Mouse (Mus musculus) limb, embryonic 14.5 days (tissue): Measurements from ENCODE around the gene Lims1. TPM values are rescaled to one million over a fixed set of nuclear protein-coding genes. Genes with fewer than 3 reads are reported as not detected.

Experiments used
- ATAC-seq: fragments of 200-750 bp; cut with Nextera tagmentation; 2 replicates; pipeline ENCODE4 v1.8.0; 2017; ENCODE audit warnings: low read depth, moderate number of reproducible peaks, moderate TSS enrichment; ENCODE audit not compliant: low FRiP score
- DNase-seq: peaks from one replicate; pipeline ENCODE4 v3.0.0-alpha.2; 2015; ENCODE audit warnings: low spot score
- H3K27ac ChIP-seq: fragments of 300-500 bp; sonication (generic); replicated peaks from 2 replicates; pipeline ENCODE4 v1.5.1; 2014; ENCODE audit warnings: low read depth, mild to moderate bottlenecking, low read length, moderate library complexity, mixed read lengths
- H3K27me3 ChIP-seq: fragments of 300-500 bp; sonication (generic); 2 replicates; pipeline ENCODE4 v1.6.1; 2014; ENCODE audit warnings: low read length, mixed read lengths; ENCODE audit not compliant: control insufficient read depth, insufficient read depth
- H3K36me3 ChIP-seq: fragments of 300-500 bp; sonication (generic); 2 replicates; pipeline ENCODE4 v1.6.1; 2014; ENCODE audit warnings: mild to moderate bottlenecking, low read length, moderate library complexity, mixed read lengths; ENCODE audit not compliant: control insufficient read depth, insufficient read depth
- H3K4me1 ChIP-seq: fragments of 300-500 bp; sonication (generic); 2 replicates; pipeline ENCODE4 v1.6.1; 2014; ENCODE audit warnings: antibody characterized with exemption, low read length, mixed read lengths; ENCODE audit not compliant: control insufficient read depth, insufficient read depth
- H3K4me2 ChIP-seq: fragments of 300-500 bp; sonication (generic); replicated peaks from 2 replicates; pipeline ENCODE4 v1.6.1; 2014; ENCODE audit warnings: low read depth, mild to moderate bottlenecking, low read length, moderate library complexity; ENCODE audit not compliant: severe bottlenecking
- H3K4me3 ChIP-seq: fragments of 300-500 bp; sonication (generic); replicated peaks from 2 replicates; pipeline ENCODE4 v1.5.1; 2014; ENCODE audit warnings: low read length
- H3K9ac ChIP-seq: fragments of 300-500 bp; sonication (generic); 2 replicates; pipeline ENCODE4 v1.6.1; 2014; ENCODE audit warnings: mild to moderate bottlenecking, low read depth, low read length, moderate library complexity; ENCODE audit not compliant: severe bottlenecking
- H3K9me3 ChIP-seq: fragments of 300-500 bp; sonication (generic); 2 replicates; pipeline ENCODE4 v1.6.1; 2016; ENCODE audit warnings: low read length; ENCODE audit not compliant: control insufficient read depth
- POLR2A ChIP-seq: fragments of 200-500 bp; IDR thresholded peaks from 2 replicates; pipeline ENCODE4 v1.8.0; 2012; ENCODE audit warnings: inconsistent platforms, mild to moderate bottlenecking, moderate library complexity, borderline replicate concordance; ENCODE audit not compliant: insufficient read depth, insufficient read length; ENCODE audit errors: extremely low read depth
- WGBS: fragments of 180-500 bp; shearing (Covaris S2); extraction: QIAGEN DNeasy Blood & Tissue Kit; methylation state at CpG from one replicate; pipeline ENCODE4 v1.1.7; 2014; 5-methylcytosine and 5-hydroxymethylcytosine counted together
- polyA plus RNA-seq, 2 experiments: library from polyadenylated mRNA; depleted of rRNA in 1 of 2; stranded (reverse) in 1 of 2; unstranded in 1 of 2; fragments of >200 nt; fragmentation: Nextera tagmentation in 1 of 2; extraction: Ambion mirVana in 1 of 2; gene quantifications; 2 replicates each; pipeline versions ENCODE4 v1.2.1 to v1.2.3; 2012 to 2014

The Lims1 gene
- polyA plus RNA-seq, 2 experiments, result 39.9 to 111 TPM

DNA sequence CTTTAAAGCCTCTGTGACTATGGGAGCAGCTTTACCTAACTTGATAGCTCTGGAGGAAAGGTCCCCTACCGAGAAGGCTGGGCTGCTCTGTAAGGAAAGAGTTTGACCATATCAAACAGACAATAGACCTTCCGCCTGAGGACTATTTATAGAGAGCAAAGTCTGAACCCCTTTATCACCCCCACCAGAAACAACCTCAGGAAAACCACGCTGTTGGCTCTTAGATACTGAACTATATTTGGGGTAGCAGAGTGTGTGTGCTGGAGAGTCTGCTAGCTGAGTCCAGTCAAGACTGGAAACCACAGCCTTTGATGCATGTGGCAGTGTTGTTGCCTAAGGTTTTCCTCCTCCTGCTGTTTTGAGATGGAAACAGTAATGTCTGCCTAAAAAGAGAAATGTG, 31.3 kb downstream of the Lims1 start:
- Histone ChIP-seq H3K9ac (no peak overlapping the region), H3K4me3 (no peak overlapping the region), H3K27me3 (no peaks in the 10 kb centered on the region), H3K27ac (no peak overlapping the region), H3K4me1 (no peaks in the 10 kb centered on the region), H3K36me3 (peaks cover 3% of the 10 kb centered on the region; the same call in 1 of the 2 replicates), H3K4me2 (no peak overlapping the region), H3K9me3 (no peaks in the 10 kb centered on the region)
- 53% methylated on average over 3 of the region's 3 CpGs for WGBS
- TF ChIP-seq POLR2A, result no peak
- no peak for ATAC-seq
- no peak for DNase-seq

DNA sequence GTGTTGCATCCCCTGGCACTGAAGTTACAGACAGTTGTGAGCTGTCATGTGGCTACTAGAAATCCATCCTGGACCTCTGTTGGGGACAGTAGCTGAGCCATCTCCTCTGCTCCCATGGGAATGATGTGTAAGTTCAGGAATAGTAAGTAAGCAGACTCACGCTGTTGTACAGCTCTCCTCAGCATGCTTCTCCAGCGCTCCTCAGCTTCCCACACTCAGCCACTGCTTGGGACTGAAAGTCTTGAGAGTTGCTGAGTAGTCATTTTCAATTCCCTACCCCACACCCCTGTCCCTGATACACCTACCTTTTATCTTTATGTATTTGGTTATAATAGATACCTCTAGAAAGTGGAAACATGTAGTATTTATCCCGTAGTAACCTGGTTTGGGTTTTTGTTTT, 33.2 kb downstream of the Lims1 start:
- Histone ChIP-seq H3K4me2 (no peak overlapping the region), H3K4me1 (no peaks in the 10 kb centered on the region), H3K36me3 (peaks cover 3% of the 10 kb centered on the region; the same call in 1 of the 2 replicates), H3K27ac (no peak overlapping the region), H3K4me3 (no peak overlapping the region), H3K9me3 (no peaks in the 10 kb centered on the region), H3K9ac (no peak overlapping the region), H3K27me3 (no peaks in the 10 kb centered on the region)
- TF ChIP-seq POLR2A, result no peak
- DNase-seq, result no peak
- no peak for ATAC-seq
- 94% methylated on average over 3 of the region's 3 CpGs for WGBS

DNA sequence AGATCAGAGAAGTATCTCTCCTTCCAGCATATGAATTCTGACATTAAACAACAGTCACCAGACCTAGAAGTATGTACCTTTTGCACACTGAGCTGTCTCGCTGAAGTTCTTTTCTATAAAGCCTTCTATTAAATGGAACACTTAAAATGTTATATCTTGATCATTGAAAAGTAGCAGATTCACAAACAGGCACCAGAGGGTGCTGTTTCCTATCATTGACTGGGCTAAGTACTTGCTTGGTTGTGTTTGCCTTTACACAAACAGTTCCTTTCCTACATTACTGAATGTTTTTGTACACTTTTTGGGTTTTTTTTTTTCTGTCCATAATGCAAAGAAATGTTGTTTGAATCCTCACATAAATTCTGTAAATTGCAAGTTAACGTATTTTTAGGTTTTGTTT, 35.9 kb downstream of the Lims1 start:
- H3K4me2 ChIP-seq, result no peak overlapping the region
- H3K9me3 ChIP-seq, result no peaks in the 10 kb centered on the region
- peaks cover 7% of the 10 kb centered on the region for H3K4me1 ChIP-seq

DNA sequence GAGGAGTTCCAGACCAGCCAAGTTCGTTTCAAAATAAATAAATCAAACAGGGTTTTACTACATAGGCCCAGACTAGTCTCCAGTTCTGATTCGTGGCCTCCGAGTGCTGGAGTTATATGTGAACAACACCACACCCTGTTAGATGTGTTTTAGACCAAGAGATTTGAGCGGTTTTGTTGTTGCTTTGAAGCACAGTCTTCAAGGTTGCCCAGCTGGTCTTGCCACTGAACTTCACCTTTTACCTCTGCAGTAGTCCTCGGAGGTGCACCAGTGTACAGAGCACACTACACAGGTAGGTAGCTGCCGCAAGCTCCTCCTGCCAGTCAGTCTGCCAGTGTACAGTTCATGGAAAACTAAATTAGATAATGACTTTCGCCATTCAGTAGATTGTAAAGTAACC, 36.7 kb downstream of the Lims1 start:
- Histone ChIP-seq H3K4me2 (no peak overlapping the region), H3K36me3 (no peaks in the 10 kb centered on the region; the same call in 1 of the 2 replicates), H3K4me1 (peaks cover 13% of the 10 kb centered on the region), H3K27ac (no peak overlapping the region), H3K27me3 (no peaks in the 10 kb centered on the region), H3K9ac (no peak overlapping the region), H3K4me3 (no peak overlapping the region), H3K9me3 (no peaks in the 10 kb centered on the region)
- ATAC-seq, result no peak
- no peak for TF ChIP-seq POLR2A
- 85% methylated on average over 7 of the region's 7 CpGs for WGBS
- no peak for DNase-seq

More for the DNA sequence above, 35.9 kb downstream of the Lims1 start:
- H3K27me3 ChIP-seq, result no peaks in the 10 kb centered on the region
- no peaks in the 10 kb centered on the region; the same call in 1 of the 2 replicates for H3K36me3 ChIP-seq
- WGBS, result 74% methylated on average over 2 of the region's 2 CpGs
- H3K27ac ChIP-seq, result no peak overlapping the region
- H3K9ac ChIP-seq, result no peak overlapping the region
- DNase-seq (peak; percentile 59), ATAC-seq (no peak)
- no peak for TF ChIP-seq POLR2A
- H3K4me3 ChIP-seq, result no peak overlapping the region

DNA sequence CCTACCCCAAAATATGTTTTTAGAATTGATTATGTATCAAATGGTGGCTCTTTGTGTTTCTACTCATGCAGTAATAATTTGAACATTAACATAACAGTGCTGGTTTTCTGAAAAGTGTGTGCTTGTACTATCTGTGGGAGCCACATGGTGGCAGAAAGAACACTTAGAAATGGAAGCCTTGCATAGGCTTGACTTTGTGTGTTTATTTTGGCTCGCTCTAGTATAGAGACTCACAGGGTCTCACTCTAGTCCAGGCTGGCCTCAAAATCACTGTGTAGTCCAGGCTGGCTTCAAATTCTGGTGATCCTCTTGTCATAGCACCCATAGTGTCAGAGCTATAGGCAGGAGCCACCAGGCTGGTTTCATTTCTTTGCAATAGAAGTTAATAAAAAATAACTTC, 39.5 kb downstream of the Lims1 start:
- DNase-seq (no peak), ATAC-seq (no peak)
- Histone ChIP-seq H3K27me3 (no peaks in the 10 kb centered on the region), H3K4me2 (no peak overlapping the region), H3K27ac (no peak overlapping the region), H3K4me1 (peaks cover 18% of the 10 kb centered on the region), H3K36me3 (no peaks in the 10 kb centered on the region; the same call in 1 of the 2 replicates), H3K9me3 (no peaks in the 10 kb centered on the region), H3K4me3 (no peak overlapping the region), H3K9ac (no peak overlapping the region)
- TF ChIP-seq POLR2A, result no peak
- WGBS, result 84% methylated on average over 1 of the region's 1 CpGs

DNA sequence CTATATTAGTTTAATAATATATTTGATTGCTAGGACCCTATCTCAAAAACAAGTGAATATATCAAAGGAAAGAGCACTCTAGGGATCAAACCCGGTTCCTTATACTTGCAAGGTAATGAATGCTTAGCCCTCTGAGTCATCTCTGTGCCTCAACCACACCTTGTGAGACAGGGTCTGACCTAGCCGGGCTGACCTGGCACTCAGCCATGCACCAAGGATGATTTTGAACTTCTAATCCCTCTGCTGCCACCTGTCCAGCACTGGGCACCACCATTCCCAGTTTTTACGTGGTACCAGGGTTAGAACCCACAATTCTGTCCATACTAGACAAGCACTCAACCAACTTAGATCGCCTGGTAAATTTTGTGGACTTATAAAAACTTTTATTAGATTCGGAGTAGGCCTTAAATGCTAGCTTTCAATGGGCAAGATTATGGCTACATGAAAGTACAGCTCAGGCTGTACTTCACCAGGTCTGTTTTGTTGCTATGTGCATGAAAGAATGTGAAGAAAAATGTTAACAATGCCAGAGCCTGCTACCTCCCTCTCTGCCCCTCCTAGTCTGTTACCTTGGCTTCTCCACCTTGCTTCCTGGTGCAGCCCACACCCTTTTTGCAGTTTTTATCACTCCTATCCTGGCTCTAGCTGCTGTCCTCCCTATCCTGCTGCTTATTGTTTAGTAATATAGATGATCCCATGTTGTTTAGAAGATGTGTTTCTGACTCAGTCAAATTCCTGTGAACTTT, 41.7 kb downstream of the Lims1 start:
- no peaks in the 10 kb centered on the region for H3K27me3 ChIP-seq
- DNase-seq, result no peak
- peaks cover 26% of the 10 kb centered on the region for H3K4me1 ChIP-seq
- H3K27ac ChIP-seq, result no peak overlapping the region
- no peak overlapping the region for H3K4me3 ChIP-seq
- ATAC-seq, result no peak
- no peak overlapping the region for H3K4me2 ChIP-seq
- H3K36me3 ChIP-seq, result no peaks in the 10 kb centered on the region
- TF ChIP-seq POLR2A, result no peak
- 48% methylated on average over 5 of the region's 5 CpGs for WGBS
- H3K9me3 ChIP-seq, result no peaks in the 10 kb centered on the region
- no peak overlapping the region for H3K9ac ChIP-seq
